30 mouse cellular contexts compared by ENCODE assay signal in the genomic region with DNA sequence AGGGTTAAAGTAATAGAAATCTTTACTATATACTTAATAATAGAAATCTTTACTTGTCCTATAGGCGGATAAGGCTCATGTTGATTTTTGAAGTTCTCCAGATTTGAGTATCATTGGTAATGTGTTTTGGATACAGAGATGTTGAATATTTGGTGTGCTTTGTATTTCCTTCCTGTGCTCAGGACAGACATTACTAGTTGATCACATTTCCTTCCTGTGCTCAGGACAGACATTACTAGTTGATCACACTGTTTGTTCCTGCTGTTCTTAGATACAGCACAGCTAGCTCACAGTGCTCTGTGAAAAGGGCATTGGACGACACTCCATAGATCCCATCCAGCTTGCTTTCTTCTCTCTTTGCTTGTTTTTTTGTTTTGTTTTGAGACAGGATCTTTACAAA. TPM values are rescaled to one million over a fixed set of nuclear protein-coding genes. Genes with fewer than 3 reads are reported as not detected.
DNase-seq lines count a peak whose midpoint lies in the region; ATAC-seq and TF ChIP-seq lines count a peak whose summit lies in the region.
"Had no signal": no experiment of that assay in that cellular context is flagged by ENCODE, and none has a peak within 500 bp of the region (broad histone marks: within the 10 kb centered on the region; RNA-seq: fewer than 3 reads in every experiment).

No protein-coding gene starts in this region.

- H3K9me3 ChIP-seq in CH12.LX (replicated peaks; ENCODE audit: low read length) = no peaks in the 10 kb centered on the region
- no peaks in the 10 kb centered on the region for H3K9me3 ChIP-seq in kidney, embryonic 15.5 days (replicated peaks)
- H3K9me3 ChIP-seq: embryonic facial prominence, embryonic 12.5 days; embryonic facial prominence, embryonic 15.5 days; hindbrain, embryonic 12.5 days had no signal

- no peaks in the 10 kb centered on the region for H3K79me2 ChIP-seq in CH12.LX (replicated peaks; ENCODE audit: control insufficient read depth, extremely low read depth, insufficient read depth, poor library complexity, severe bottlenecking)

- no peak for TF ChIP-seq POLR2A in CH12.LX (IDR thresholded peaks at IDR 0.05; ENCODE audit: low read depth, low read length)

- H3K4me3 ChIP-seq in CH12.LX (replicated peaks in 1 of 3; ENCODE audit: low read depth in 2 of 3, low read length in 2 of 3, poor library complexity in 1 of 3) = no peak overlapping the region
- no peak overlapping the region for H3K4me3 ChIP-seq in kidney, embryonic 15.5 days (replicated peaks)
- H3K4me3 ChIP-seq: embryonic facial prominence, embryonic 12.5 days; embryonic facial prominence, embryonic 15.5 days; gastrocnemius, adult 2 months; hindbrain, embryonic 12.5 days had no signal

- in situ Hi-C loops in CH12.LX (cut with MboI; ENCODE audit: low pct_ligation_motif_present, low pct_unique_long_range_greater_than_20kb, low sequenced_read_pairs) = no loop called here

- no peak overlapping the region for H3K9ac ChIP-seq in CH12.LX (ENCODE audit: insufficient read depth, low read depth)
- no peak overlapping the region for H3K9ac ChIP-seq in kidney, embryonic 15.5 days
- H3K9ac ChIP-seq: embryonic facial prominence, embryonic 12.5 days; embryonic facial prominence, embryonic 15.5 days; forebrain, postnatal 0 days; hindbrain, embryonic 12.5 days had no signal

- no peak overlapping the region for H3K4me2 ChIP-seq in CH12.LX (ENCODE audit: insufficient read depth, low read depth, poor library complexity, severe bottlenecking)
- H3K4me2 ChIP-seq in kidney, embryonic 15.5 days = no peak overlapping the region
- H3K4me2 ChIP-seq: embryonic facial prominence, embryonic 12.5 days; embryonic facial prominence, embryonic 15.5 days; heart, embryonic 11.5 days; hindbrain, embryonic 12.5 days had no signal

- ATAC-seq in kidney, embryonic 15.5 days (replicated peaks; ENCODE audit: low FRiP score) = no peak
- ATAC-seq: forebrain, embryonic 14.5 days; forebrain, postnatal 0 days; hindbrain, embryonic 16.5 days; inflammation-experienced regulatory T-cells, adult 6 months; intestine, embryonic 16.5 days had no signal

- no peaks in the 10 kb centered on the region for H3K36me3 ChIP-seq in CH12.LX (replicated peaks in 1 of 2; ENCODE audit: control insufficient read depth in 1 of 2, insufficient read depth in 1 of 2, low read length in 1 of 2)
- no peaks in the 10 kb centered on the region for H3K36me3 ChIP-seq in kidney, embryonic 15.5 days
- H3K36me3 ChIP-seq: embryonic facial prominence, embryonic 12.5 days; embryonic facial prominence, embryonic 15.5 days; hindbrain, embryonic 12.5 days had no signal

- TF ChIP-seq RAD21 in CH12.LX (IDR thresholded peaks at IDR 0.05; ENCODE audit: low read depth, low read length) = no peak

- H3K27ac ChIP-seq in CH12.LX (ENCODE audit: insufficient read depth, low read depth) = no peak overlapping the region
- H3K27ac ChIP-seq in kidney, embryonic 15.5 days = no peak overlapping the region
- H3K27ac ChIP-seq: embryonic facial prominence, embryonic 12.5 days; embryonic facial prominence, embryonic 15.5 days; gastrocnemius, adult 2 months; hindbrain, embryonic 12.5 days had no signal

- dilution Hi-C loops in CH12.LX (cut with MboI; ENCODE audit: extremely low pct_ligation_motif_present, extremely low pct_unique_long_range_greater_than_20kb, low sequenced_read_pairs) = no loop called here

- TF ChIP-seq EP300 in CH12.LX (IDR thresholded peaks at IDR 0.05; ENCODE audit: low read length) = no peak

- peak; percentile 24 for DNase-seq in CH12.LX (ENCODE audit: extremely low read depth)
- DNase-seq in NIH3T3 (ENCODE audit: low read depth) = peak; percentile 31
- peak; percentile 12 for DNase-seq in induced T-regulatory cell, adult 2 months (ENCODE audit: low read depth)
- DNase-seq in right cerebral cortex, postnatal 10 days (ENCODE audit: low spot score in 2 of 2) = no peak
- no peak for DNase-seq in kidney, postnatal 10 days
- DNase-seq: adrenal gland, adult 2 months; adrenal gland, postnatal 14 days; B cell, adult 2 months; cerebellum, adult 11 months; cerebellum, adult 2 months; cerebellum, adult 9-11 months; cerebellum, postnatal 25 days; forebrain, postnatal 0 days; gastrocnemius, adult 2 months; gastrocnemius, postnatal 14 days; heart, adult 11 months had no signal

- 90% methylated on average over 2 of the region's 2 CpGs for WGBS in kidney, embryonic 15.5 days

- peaks cover 17% of the 10 kb centered on the region for H3K27me3 ChIP-seq in CH12.LX (replicated peaks)
- no peaks in the 10 kb centered on the region for H3K27me3 ChIP-seq in kidney, embryonic 15.5 days
- H3K27me3 ChIP-seq: embryonic facial prominence, embryonic 12.5 days; embryonic facial prominence, embryonic 15.5 days; hindbrain, embryonic 12.5 days had no signal

- TF ChIP-seq CTCF in CH12.LX (conservative IDR thresholded peaks at IDR 0.05 in 1 of 2, IDR thresholded peaks at IDR 0.05 in 1 of 2; ENCODE audit: low read depth in 2 of 2, low read length in 2 of 2) = no peak

- no peaks in the 10 kb centered on the region for H3K4me1 ChIP-seq in CH12.LX (ENCODE audit: control insufficient read depth in 1 of 2, insufficient read depth in 2 of 2)
- no peaks in the 10 kb centered on the region for H3K4me1 ChIP-seq in kidney, embryonic 15.5 days
- H3K4me1 ChIP-seq: embryonic facial prominence, embryonic 12.5 days; embryonic facial prominence, embryonic 15.5 days; hindbrain, embryonic 12.5 days had no signal

TF ChIP-seq in CH12.LX, 34 proteins besides CTCF, POLR2A, EP300 and RAD21:
- TF ChIP-seq TBP (conservative IDR thresholded peaks at IDR 0.05; ENCODE audit: low read depth, low read length) = 0 out of 2 replicates have a peak, but pooled peaks have one; percentile 54
- peak; percentile 74 for TF ChIP-seq HCFC1 (IDR thresholded peaks at IDR 0.05; ENCODE audit: low read depth, low read length)
- TF ChIP-seq ELF1 (IDR thresholded peaks at IDR 0.05; ENCODE audit: low read depth, low read length) = peak; percentile 62; the same call in 1 of the 2 replicates
- TF ChIP-seq SMC3 (IDR thresholded peaks at IDR 0.05; ENCODE audit: low read depth, low read length) = no peak
- no peak for TF ChIP-seq USF2 (conservative IDR thresholded peaks at IDR 0.05; ENCODE audit: low read depth, low read length)

RNA-seq across cellular contexts. Expression of a gene that starts 25.7 kb away (rescaled TPM):
- total RNA-seq in CH12.LX (2012; rRNA removed) (0.08 TPM in 1 of 2 replicates, not detected in the other), CH12.LX (2014; rRNA removed) (0.23 TPM in 1 of 2 replicates, not detected in the other)
- polyA plus RNA-seq in CH12.LX (2012; ENCODE audit: insufficient read length, low read depth) = 0.15 TPM in 1 of 2 replicates, not detected in the other
- polyA plus RNA-seq in kidney, embryonic 15.5 days (2015; fragmentation: Nextera tagmentation; extraction: Ambion mirVana) = 0.69 and 0.74 TPM in 2 replicates
- total RNA-seq: common myeloid progenitor, adult 5-6 weeks; gastrocnemius, postnatal 4 days; heart, postnatal 25 days had no signal
- polyA plus RNA-seq: heart, postnatal 0 days; inflammation-experienced regulatory T-cells, adult 6 months had no signal

RNA-seq across cellular contexts. Expression of a gene that starts 55.5 kb away (rescaled TPM):
- 0.04 and 0.08 TPM in 2 replicates for total RNA-seq in CH12.LX (2012; rRNA removed)
- total RNA-seq in CH12.LX (2014; rRNA removed) = 0.11 and 0.23 TPM in 2 replicates
- 0.34 and 0.53 TPM in 2 replicates for polyA plus RNA-seq in CH12.LX (2012; ENCODE audit: insufficient read length, low read depth)
- 0.06 and 0.10 TPM in 2 replicates for polyA plus RNA-seq in kidney, embryonic 15.5 days (2015; fragmentation: Nextera tagmentation; extraction: Ambion mirVana)
- total RNA-seq: common myeloid progenitor, adult 5-6 weeks; gastrocnemius, adult 2 months; hematopoietic stem cell, adult 5-6 weeks had no signal
- polyA plus RNA-seq: heart, embryonic 11.5 days; heart, postnatal 0 days had no signal

Comparison
In these comparisons a context has a peak if more than half of its experiments do, and no peak if none do; other contexts are left out.
1. DNase-seq: peak in CH12.LX (single experiment), NIH3T3 (single experiment) and induced T-regulatory cell, adult 2 months (single experiment); none in right cerebral cortex, postnatal 10 days (0 of 2) and kidney, postnatal 10 days (single experiment).